Mouse (Mus musculus) CD4-positive, CD25-positive, alpha-beta regulatory T cell, adult 9 weeks (primary cell): ENCODE measurements around the gene Lpin1. TPM values are rescaled to one million over a fixed set of nuclear protein-coding genes. Genes with fewer than 3 reads are reported as not detected.

ENCODE experiments used
- polyA plus RNA-seq: library from polyadenylated mRNA; unstranded; fragments of 100-300 nt; shearing (Covaris generic); gene quantifications from one replicate; pipeline ENCODE4 v1.2.1, GENCODE M21; 2017

Lpin1 gene
- 38.4 TPM for polyA plus RNA-seq

GRCm38 (mm10) chr12:16610936-16611335, at the start of gene Lpin1:
Gene Lpin1, minus strand, starts transcription at chr12:16610966.

GRCm38 (mm10) chr12:16653332-16654093, 42.7 kb upstream of the Lpin1 start, which contains the start of gene Ntsr2:
Gene Ntsr2, plus strand, starts transcription at chr12:16653382.

Other genes starting within 250 kb of the Lpin1 start
- not detected for gene Ntsr2, start 42.4 kb upstream of the Lpin1 start, polyA plus RNA-seq
- gene Greb1, start 189.9 kb upstream of the Lpin1 start, polyA plus RNA-seq: 0.12 TPM
- gene E2f6, start 200.0 kb upstream of the Lpin1 start, polyA plus RNA-seq: 2.4 TPM